Mouse (Mus musculus) 3T3-L1 (cell line): ENCODE measurements around the gene Rabl6.

Experiments used
- DNase-seq: peaks from one replicate; pipeline ENCODE4 v3.0.0-alpha.2; 2015; ENCODE audit warnings: low read depth, low spot score

Rabl6 gene

GRCm38 (mm10) chr2:25546811-25547491 lies 61.4 kb downstream of the Rabl6 start, which contains the start of gene Traf2:
Gene Traf2 (minus strand): TSS chr2:25546940.
- DNase-seq, result peak; percentile 98

GRCm38 (mm10) chr2:25545996-25546810 lies 62.1 kb downstream of the Rabl6 start:
- no peak for DNase-seq

- DNase-seq, result no peak
Observed at GRCm38 (mm10) chr2:25541644-25542367, 66.5 kb downstream of the Rabl6 start.

- peak; percentile 79 for DNase-seq
Observed at GRCm38 (mm10) chr2:25540541-25540948, 67.8 kb downstream of the Rabl6 start.

- no peak for DNase-seq
Observed at GRCm38 (mm10) chr2:25536531-25536930, 71.8 kb downstream of the Rabl6 start.

- no peak for DNase-seq
Observed at GRCm38 (mm10) chr2:25534866-25535182, 73.5 kb downstream of the Rabl6 start.

GRCm38 (mm10) chr2:25534178-25534865 lies 74.0 kb downstream of the Rabl6 start:
- DNase-seq, result peak; percentile 99

GRCm38 (mm10) chr2:25533707-25534106 lies 74.6 kb downstream of the Rabl6 start:
- peak; percentile 79 for DNase-seq
